Mouse (Mus musculus) 3134 (cell line): ENCODE measurements around the gene Mest.

Experiments used
- DNase-seq: peaks from one replicate; pipeline ENCODE4 v3.0.0-alpha.2; 2011; ENCODE audit warnings: low spot score; ENCODE audit not compliant: insufficient read length; ENCODE audit errors: extremely low read depth

The Mest gene

GRCm38 (mm10) chr6:30737548-30738463, 14.5 kb downstream of the Mest start:
- DNase-seq, result no peak

GRCm38 (mm10) chr6:30738464-30739006, 15.2 kb downstream of the Mest start:
- no peak for DNase-seq

GRCm38 (mm10) chr6:30739177-30739747, 15.9 kb downstream of the Mest start:
- DNase-seq, result no peak

- no peak for DNase-seq
Observed at GRCm38 (mm10) chr6:30744846-30745245, 21.5 kb downstream of the Mest start.

GRCm38 (mm10) chr6:30745591-30745990, 22.2 kb downstream of the Mest start:
- no peak for DNase-seq

- no peak for DNase-seq
Observed at GRCm38 (mm10) chr6:30747631-30748357, 24.4 kb downstream of the Mest start.

- DNase-seq, result no peak
Observed at GRCm38 (mm10) chr6:30748358-30748910, 25.1 kb downstream of the Mest start.

- no peak for DNase-seq
Observed at GRCm38 (mm10) chr6:30749042-30749689, 25.8 kb downstream of the Mest start.

- DNase-seq, result no peak
Observed at GRCm38 (mm10) chr6:30749892-30750291, 26.5 kb downstream of the Mest start.

GRCm38 (mm10) chr6:30750482-30750881, 27.1 kb downstream of the Mest start:
- DNase-seq, result no peak

GRCm38 (mm10) chr6:30751209-30751608, 27.9 kb downstream of the Mest start:
- DNase-seq, result no peak
